Comparison of ENCODE assay signal across 9 mouse cellular contexts in genomic region chr8:13538821-13539220, GRCm38 (mm10). TPM values are rescaled to one million over a fixed set of nuclear protein-coding genes. Genes with fewer than 3 reads are reported as not detected.
DNase-seq lines count a peak whose midpoint lies in the region; ATAC-seq and TF ChIP-seq lines count a peak whose summit lies in the region.
"Had no signal": no experiment of that assay in that cellular context is flagged by ENCODE, and none has a peak within 500 bp of the region (broad histone marks: within the 10 kb centered on the region; RNA-seq: fewer than 3 reads in every experiment).

No protein-coding gene starts in this region.

- 41% methylated on average over 6 of the region's 6 CpGs for WGBS in heart, postnatal 0 days

- ATAC-seq in heart, postnatal 0 days (ENCODE audit: insufficient read depth, low read depth), result peak; percentile 77

- no peaks in the 10 kb centered on the region for H3K36me3 ChIP-seq in heart, postnatal 0 days (replicated peaks; ENCODE audit: control insufficient read depth, insufficient read depth, low read length)

- no peaks in the 10 kb centered on the region for H3K4me1 ChIP-seq in heart, postnatal 0 days (ENCODE audit: control insufficient read depth, insufficient read depth)

- peak; percentile 27 for DNase-seq in adrenal gland, adult 2 months
- DNase-seq in adrenal gland, adult 18-20 months (ENCODE audit: low spot score in 2 of 2), result no peak
- peak; percentile 45 to 51 for DNase-seq in left cerebral cortex, adult 18-20 months (ENCODE audit: low spot score in 2 of 2)
- DNase-seq in left cerebral cortex, adult 11 months (ENCODE audit: low spot score), result no peak
- DNase-seq in heart, postnatal 0 days (ENCODE audit: low spot score), result peak; percentile 71
- peak; percentile 66 to 83 for DNase-seq in left cerebral cortex, postnatal 14 days (ENCODE audit: low spot score in 2 of 2)
- DNase-seq in skeletal muscle tissue, adult 2 months (ENCODE audit: low read depth, low spot score), result peak; percentile 84
- no peak for DNase-seq in spleen, postnatal 14 days (ENCODE audit: low spot score in 2 of 2)

- no peaks in the 10 kb centered on the region for H3K9me3 ChIP-seq in heart, postnatal 0 days (replicated peaks; ENCODE audit: control insufficient read depth, low read length)

- H3K27ac ChIP-seq in heart, postnatal 0 days (ENCODE audit: low read depth), result no peak overlapping the region

- no peak overlapping the region for H3K9ac ChIP-seq in heart, postnatal 0 days (replicated peaks; ENCODE audit: low read depth, low read length)

- H3K4me2 ChIP-seq in heart, postnatal 0 days (ENCODE audit: low read depth, low read length), result no peak overlapping the region

- no peak overlapping the region for H3K4me3 ChIP-seq in heart, postnatal 0 days (ENCODE audit: low read depth, low read length)

- no peak for TF ChIP-seq CTCF in heart, postnatal 0 days (IDR thresholded peaks at IDR 0.05; ENCODE audit: low read depth)

- intact Hi-C loops in left cerebral cortex, postnatal 14 days (cut with DNase I), result no loop called here

- no peak for TF ChIP-seq EP300 in heart, postnatal 0 days (IDR thresholded peaks at IDR 0.05; ENCODE audit: low read depth)

- no peaks in the 10 kb centered on the region for H3K27me3 ChIP-seq in heart, postnatal 0 days (ENCODE audit: control insufficient read depth, insufficient read depth, low read length)

RNA-seq across cellular contexts. Expression of gene 1700029H14Rik, which starts 23.4 kb away (rescaled TPM):
- total RNA-seq in adrenal gland, adult 2 months (2021), result not detected
- polyA plus RNA-seq in adrenal gland, adult 2 months (2012; rRNA removed), result not detected in 2 replicates
- total RNA-seq in adrenal gland, adult 18-20 months (2021), result not detected
- total RNA-seq in left cerebral cortex, adult 18-20 months (2021), result not detected
- total RNA-seq in heart, postnatal 0 days (2014; rRNA removed; ENCODE audit: low replicate concordance), result not detected in 2 replicates
- not detected in 2 replicates for polyA plus RNA-seq in heart, postnatal 0 days (2015; fragmentation: Nextera tagmentation; extraction: Ambion mirVana)
- total RNA-seq in left cerebral cortex, postnatal 14 days (2021), result not detected

RNA-seq across cellular contexts. Expression of gene Gas6, which starts 44.5 kb away (rescaled TPM):
- total RNA-seq in adrenal gland, adult 2 months (2021), result 100 to 1,000 TPM; 127 to 450 TPM
- 260 and 429 TPM in 2 replicates for polyA plus RNA-seq in adrenal gland, adult 2 months (2012; rRNA removed)
- total RNA-seq in adrenal gland, adult 18-20 months (2021), result 100 to 1,000 TPM; 100 to 394 TPM
- total RNA-seq in left cerebral cortex, adult 18-20 months (2021), result 100 to 1,000 TPM in 1 of 2 experiments, 10 to 100 TPM in 1; 95.8 to 103 TPM
- total RNA-seq in heart, postnatal 0 days (2014; rRNA removed; ENCODE audit: low replicate concordance), result 275 and 304 TPM in 2 replicates
- 175 and 179 TPM in 2 replicates for polyA plus RNA-seq in heart, postnatal 0 days (2015; fragmentation: Nextera tagmentation; extraction: Ambion mirVana)
- total RNA-seq in left cerebral cortex, postnatal 14 days (2021), result 100 to 1,000 TPM; 115 to 126 TPM
- total RNA-seq: neutrophil, adult 5-6 weeks had no signal

Comparison
In these comparisons a context has a peak if more than half of its experiments do, and no peak if none do; other contexts are left out.
1. DNase-seq: peak in adrenal gland, adult 2 months (single experiment), left cerebral cortex, adult 18-20 months (2 of 2), heart, postnatal 0 days (single experiment), left cerebral cortex, postnatal 14 days (2 of 2) and skeletal muscle tissue, adult 2 months (single experiment); none in adrenal gland, adult 18-20 months (0 of 2), left cerebral cortex, adult 11 months (single experiment) and spleen, postnatal 14 days (0 of 2).